Mouse (Mus musculus): ENCODE results near the gene Khnyn.

- TF ChIP-seq CTCF (IDR thresholded peaks at IDR 0.05; ENCODE audit: low read depth, low read length) = no peak
- no peak for TF ChIP-seq POLR2A (IDR thresholded peaks at IDR 0.05; ENCODE audit: insufficient read depth, low read length)
Observed at GRCm38 (mm10) chr14:55873242-55873713, 11.5 kb upstream of the Khnyn start.

Measured in ES-Bruce4 (cell line).